Mouse (Mus musculus) kidney, adult 18-20 months (tissue): Measurements from ENCODE around the gene Igfbp7.

ENCODE experiments used
- DNase-seq: peaks from one replicate; pipeline ENCODE4 v3.0.0; 2021

Gene Igfbp7

DNA sequence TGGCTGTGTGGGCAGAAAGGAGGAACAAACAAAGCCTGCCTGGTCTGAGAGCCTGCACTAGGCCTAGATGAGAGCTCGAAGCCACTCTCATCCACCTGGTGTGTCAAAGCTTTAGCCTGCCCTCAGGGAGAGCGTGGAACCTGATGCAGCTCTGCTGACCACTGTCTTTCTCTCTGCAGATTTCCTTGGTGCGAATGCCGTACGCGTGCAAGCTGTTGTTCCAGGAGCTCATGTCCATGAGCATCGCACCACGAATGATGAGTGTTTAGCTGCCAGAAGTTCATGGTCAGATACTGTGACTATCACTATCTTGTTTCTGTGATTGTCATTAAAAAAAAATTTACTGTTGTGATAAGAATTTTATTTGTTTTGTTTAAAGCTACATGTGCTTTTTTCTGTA lies 58.9 kb downstream of the Igfbp7 start:
- DNase-seq, result no peak

DNA sequence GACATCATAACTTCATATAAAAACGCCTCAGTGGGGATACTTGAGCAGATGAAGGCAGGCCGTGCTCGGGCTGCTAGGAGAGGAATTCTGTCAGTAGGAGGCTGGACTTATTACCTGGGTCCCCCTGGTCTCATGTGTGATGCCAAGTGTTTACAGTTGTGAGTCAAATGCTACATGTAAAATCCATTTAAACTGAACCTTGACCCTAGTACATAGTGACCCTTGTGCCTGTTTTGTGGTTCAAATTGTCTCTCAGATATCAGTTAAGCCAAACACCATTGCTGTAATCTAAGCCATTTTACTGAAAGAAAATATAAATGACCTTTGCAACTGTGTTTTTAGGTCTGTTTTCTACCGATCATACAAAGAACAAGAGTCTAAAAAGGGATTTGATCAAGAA lies 67.8 kb downstream of the Igfbp7 start:
- no peak for DNase-seq

DNA sequence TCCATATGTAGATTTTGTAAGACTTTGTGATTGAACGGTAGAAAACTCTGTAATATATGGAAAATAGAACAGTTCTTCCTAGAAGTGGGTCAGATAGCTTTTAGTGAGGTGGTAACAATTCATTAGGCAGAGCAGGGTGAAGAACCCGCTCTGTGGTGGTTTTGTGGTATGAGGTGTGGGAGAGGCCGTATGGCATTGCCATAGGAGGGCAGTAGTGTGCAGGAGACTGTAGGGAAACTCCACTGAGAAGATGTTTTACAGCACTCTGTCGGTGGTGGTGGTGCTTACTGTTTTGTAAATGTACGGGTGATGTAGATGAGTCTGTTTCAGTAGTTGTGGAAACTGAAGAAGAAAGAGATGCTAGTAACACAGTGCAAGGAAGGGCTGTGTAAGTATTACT lies 77.7 kb downstream of the Igfbp7 start:
- no peak for DNase-seq

DNA sequence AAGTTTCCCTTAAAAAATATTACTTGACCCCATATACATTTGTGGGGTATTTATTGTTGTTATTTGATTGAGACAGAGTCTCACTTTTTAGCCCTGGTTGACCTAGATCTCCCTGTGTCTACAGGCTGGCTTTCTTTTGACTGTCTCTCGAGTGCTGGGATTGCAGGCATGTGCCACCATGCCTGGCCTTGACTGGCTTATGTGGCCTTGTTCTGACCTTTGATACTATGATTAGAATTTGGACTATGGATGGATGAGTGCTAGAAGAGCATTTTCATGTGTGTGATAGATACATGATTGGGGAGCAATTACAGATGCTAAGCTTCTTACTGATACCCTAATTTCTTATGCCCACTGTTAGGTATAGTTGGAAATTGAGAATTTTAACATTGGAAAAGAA lies 82.9 kb downstream of the Igfbp7 start:
- DNase-seq, result no peak

DNA sequence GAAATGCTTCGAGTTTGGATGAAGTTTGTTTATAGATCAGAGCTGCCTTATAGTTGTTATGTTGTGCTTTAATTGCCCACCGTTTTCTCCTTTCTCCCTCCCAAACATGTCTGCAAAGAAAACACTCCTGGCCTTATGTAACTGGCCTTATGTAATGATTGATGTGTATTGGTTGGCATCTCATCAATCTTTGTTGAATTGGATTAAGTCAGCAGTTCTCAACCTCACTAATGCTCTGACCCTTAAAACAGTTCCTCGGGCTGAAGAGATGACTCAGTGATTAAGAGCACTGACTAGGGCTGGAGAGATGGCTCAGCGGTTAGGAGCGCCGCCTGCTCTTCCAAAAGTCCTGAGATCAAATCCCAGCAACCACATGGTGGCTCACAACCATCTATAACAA lies 92.9 kb downstream of the Igfbp7 start:
- no peak for DNase-seq

DNA sequence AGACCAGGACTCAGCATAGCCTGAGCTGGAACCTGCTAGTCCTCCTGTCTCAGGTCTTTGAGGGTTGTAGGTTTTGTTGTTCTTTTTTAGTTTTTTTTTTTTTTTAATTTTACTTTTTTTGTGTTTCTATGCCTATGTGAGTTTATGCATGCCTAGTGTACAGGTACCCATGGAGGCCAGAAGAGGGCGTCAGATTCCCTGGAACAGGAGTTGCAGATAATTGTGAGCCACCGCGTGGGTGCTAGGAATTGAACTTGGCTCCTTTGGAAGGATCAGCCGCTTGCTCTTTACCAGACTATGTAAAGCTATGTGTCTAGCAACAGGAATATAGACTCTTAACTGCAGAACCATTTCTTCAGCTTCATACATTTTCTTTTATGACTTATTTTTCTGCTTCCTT lies 93.6 kb downstream of the Igfbp7 start:
- DNase-seq, result no peak

DNA sequence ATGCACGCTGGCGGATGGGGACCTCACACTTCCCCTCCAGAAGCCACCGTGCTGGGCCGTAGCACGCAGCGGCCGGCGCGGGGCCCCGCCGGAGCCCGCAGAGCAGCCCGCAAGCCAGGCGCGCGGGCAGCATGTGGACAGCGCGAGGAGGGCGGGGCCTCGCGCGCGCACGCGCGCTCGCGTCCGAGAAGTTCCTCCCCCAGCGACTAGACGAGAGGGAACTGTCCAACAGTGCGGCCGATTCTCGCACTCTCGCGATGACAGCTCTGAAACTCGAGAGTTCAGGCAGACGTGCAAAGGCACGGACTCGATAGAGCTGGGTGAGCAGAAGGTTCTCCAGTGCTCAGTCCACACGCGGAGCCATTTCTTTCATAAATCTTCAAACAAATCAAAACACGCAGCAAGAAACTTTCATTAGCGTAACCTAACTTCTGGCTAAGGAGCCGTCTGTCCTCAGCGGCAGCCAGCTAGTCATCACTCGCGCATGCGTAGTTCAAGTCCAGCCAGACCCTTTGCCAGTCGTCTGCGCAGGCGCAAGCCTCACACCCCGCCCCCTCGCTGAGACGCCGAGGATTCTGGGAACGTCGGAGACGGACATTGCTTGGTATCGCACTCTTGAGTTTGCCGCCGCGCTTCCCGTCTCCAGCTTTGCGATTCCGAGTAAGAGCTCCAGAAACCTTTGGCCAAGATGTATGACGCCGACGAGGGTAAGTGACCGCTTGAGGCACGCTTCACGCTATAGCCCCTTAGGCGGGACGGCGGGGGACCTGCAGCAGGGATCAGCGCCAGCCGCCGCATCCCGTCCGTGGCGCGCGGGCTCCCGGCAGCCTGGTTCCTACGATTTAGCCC lies 97.7 kb downstream of the Igfbp7 start, which contains the start of the genes Noa1 and Polr2b:
TSS of gene Noa1 (minus strand) at position 161 of the 849 bp plus-strand sequence.
TSS of gene Polr2b (plus strand) at position 224 of the 849 bp plus-strand sequence.
- DNase-seq, result peak; percentile 99

DNA sequence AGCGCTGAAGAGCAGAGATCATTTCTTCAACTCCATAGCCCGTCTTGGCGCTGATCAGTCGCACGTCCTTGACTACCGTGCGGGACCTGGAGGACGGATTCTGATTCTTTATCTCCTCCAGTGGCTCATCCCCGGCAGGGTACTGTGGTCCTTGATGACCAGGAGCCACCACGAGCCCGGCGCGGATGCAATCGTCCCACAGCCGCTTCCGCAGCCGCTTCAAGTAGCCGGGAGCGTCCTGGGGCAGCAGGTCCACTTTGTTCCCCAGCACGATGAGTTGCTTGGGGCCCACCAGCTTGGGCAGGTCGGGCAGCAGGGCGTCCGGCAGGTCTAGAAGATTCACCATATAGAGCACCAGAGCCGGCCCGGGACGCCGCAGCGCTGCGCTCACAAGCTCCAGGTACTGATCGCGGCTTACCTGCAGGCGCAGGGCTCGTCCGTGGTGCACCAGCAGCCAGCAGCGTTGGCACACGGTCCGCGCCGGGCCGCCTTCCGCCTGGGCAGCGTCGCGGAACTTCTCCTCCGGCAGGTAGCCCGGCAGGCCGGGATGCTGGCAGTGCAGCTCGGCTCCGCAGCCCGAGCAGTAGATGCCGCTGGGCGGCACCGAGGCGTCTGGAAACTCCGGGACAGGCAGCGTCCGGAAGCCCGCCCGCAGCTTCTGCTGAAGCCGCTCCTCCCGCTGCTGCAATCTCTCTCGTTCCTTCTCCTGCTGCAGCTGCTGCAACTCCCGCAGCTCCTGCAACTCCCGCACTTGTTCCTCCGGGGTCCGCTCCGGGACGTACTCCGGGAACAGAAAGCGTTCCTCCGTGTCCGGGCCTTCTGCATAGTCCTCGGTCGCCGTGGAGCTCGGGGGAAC lies 98.6 kb downstream of the Igfbp7 start:
- no peak for DNase-seq

DNA sequence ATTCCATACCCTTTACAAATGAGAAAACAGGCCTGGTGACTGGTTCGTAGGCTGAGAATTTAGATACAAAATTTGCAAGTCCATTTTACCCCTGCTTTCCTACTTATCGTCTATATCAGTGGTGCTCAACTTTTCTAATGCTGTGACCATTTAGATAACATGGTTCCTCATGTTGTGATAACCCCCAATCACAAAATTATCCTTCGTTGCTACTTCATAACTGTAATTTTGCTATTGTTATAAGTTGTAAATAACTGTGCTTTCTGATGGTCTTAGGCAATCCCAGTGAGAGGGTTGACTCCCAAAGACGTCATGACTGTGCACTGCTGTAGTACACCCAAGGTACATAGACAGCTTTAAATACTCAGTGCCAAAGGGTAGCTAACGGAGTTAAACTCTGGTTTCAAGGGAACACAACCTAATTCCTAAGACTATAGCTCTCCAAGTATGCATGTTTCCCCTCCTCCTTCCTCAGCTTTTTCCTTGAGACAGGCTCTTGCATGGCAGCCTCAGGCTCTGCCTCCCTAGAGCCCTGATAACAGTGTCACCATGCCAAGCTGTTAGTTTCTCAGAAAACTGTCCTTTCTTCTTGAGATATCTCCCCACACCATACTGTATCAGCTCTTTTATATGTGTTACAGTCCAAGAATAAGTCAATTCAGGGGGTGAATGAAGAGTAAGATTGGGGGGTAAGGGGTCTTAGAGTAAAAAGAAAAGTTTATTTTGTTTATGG lies 99.9 kb downstream of the Igfbp7 start:
- no peak for DNase-seq

DNA sequence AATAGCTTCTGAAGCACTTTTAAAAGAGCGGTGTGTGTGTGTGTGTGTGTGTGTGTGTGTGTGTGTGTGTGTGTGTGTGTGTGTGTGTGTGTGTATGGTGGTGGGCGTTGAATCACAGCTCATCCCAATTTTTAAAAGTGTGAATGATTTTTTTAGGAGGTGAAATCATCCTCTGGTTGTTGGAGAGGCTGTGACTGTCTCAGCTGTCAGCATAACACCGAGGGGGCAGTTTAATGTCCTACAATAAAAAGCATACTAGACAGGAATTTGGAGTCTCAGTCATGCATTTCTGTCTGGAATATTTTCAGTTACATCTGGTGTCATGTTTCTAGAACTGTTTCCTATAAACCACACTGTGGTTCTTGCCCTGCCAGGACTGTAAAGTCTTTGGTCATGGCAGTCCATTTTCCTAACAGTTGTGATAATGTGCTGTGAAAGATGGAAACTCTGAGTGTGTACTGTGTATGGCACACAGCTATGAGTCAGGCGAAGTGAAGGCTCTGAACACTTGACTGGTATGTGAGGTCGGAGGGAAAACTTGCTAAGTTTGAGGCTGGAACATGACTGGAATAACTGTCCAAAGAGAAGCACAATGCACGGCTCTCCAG lies 106.4 kb downstream of the Igfbp7 start:
- DNase-seq, result no peak

DNA sequence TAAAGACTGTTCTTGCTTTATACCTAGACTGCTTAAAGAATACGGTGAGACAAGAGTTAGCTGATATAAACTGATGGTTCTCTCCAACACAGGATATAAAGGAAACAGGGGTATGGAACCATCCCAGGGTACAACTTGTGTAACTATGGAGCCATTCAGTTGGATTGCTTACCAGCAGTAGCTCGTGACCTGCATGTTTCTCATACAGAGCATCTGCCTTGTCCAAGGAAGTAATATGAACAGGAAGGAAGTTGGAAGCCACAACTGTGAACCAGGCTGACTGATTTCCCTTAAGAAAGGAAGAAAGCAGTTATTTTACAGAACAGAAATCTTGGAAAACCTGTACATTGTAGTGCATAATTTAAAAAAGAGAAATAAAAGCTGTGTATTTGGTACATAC lies 108.4 kb downstream of the Igfbp7 start:
- DNase-seq, result no peak
